Mouse (Mus musculus) lung, postnatal 0 days (tissue): ENCODE results near the gene Rgsl1.

Source experiments
- CTCF ChIP-seq: IDR thresholded peaks from 2 replicates; pipeline ENCODE4 v1.5.1; 2016; ENCODE audit warnings: antibody characterized with exemption, mild to moderate bottlenecking
- EP300 ChIP-seq: IDR thresholded peaks from 2 replicates; pipeline ENCODE4 v1.6.1; 2016; ENCODE audit warnings: antibody characterized with exemption, mild to moderate bottlenecking, control low read depth

- no peak for TF ChIP-seq CTCF
- no peak for TF ChIP-seq EP300
These were observed 53.2 kb downstream of the Rgsl1 start for GRCm38 (mm10) chr1:153790708-153791107.
